Mouse (Mus musculus): ENCODE measurements around the gene Amigo3.

DNA sequence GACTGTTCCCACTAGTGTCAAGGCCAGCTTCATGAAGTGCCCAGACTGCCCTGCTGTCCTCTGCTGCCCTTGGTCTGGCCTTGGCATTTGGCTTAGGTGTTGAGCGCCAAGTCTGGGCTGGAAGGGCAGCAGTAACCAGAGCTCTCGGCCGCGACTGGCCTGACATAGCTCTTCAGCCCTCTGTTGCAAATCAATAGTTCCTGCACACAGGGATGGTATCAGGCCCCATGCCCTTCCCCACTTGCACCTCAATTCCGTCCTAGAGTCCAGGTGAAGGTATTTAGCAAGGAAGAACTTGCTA is 4.3 kb downstream of the Amigo3 start:
- TF ChIP-seq GATA1 (IDR thresholded peaks at IDR 0.05; ENCODE audit: borderline replicate concordance, low read length), result no peak
- TF ChIP-seq FLI1 (IDR thresholded peaks at IDR 0.05; ENCODE audit: low read length), result no peak

Measured in megakaryocyte, embryonic 14.5 days (primary cell).